Mouse (Mus musculus) gastrocnemius, postnatal 25 days (tissue): ENCODE data around the gene Ccl20. TPM values are rescaled to one million over a fixed set of nuclear protein-coding genes. Genes with fewer than 3 reads are reported as not detected.

Source experiments
- DNase-seq: peaks from one replicate; pipeline ENCODE4 v3.0.0; 2022
- total RNA-seq, 2 experiments: library from RNA; stranded (reverse); gene quantifications; 1 replicate in 1 of 2; 2 replicates in 1 of 2; pipeline ENCODE4 v1.2.3; 2021

The Ccl20 gene
- total RNA-seq, 2 experiments from 2014 or later, result not detected

DNA sequence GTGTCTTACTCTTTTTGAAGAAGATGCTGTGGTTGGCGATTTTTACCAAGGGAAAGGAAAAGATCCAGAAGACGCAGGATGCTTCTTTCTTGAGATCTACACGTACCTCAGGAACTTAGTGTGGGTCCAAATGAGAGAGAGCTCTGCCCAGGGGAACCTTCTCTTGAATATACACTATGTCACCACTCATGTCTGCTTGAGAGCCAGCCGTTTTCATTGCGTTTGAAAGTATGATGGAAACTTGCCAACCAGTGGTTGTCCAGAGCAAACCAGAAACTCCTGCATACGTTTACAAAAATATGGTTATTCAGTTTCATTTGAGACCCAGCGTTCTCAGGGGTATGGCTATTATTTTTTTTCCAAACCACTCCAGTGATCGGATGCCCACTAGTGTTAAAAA is 24.9 kb downstream of the Ccl20 start:
- no peak for DNase-seq

DNA sequence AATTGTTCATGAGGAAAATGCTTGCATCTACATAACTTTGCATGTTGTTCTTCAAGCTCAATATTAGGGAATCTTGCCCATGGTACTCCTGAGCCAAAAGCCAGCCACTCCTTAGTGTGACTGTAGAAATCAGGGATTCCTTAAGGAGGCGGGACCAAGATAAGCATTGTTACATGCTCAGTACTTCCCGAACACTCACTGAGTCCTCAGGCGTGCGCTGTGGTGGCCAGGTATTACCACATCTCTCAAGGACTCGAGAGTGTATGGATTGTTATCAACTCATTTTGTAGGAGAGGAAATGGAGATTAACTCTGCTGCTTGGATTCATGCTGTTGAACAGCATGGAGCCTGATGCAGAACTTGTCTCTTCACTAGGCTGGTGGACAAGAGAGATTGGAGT is 25.5 kb downstream of the Ccl20 start:
- no peak for DNase-seq

DNA sequence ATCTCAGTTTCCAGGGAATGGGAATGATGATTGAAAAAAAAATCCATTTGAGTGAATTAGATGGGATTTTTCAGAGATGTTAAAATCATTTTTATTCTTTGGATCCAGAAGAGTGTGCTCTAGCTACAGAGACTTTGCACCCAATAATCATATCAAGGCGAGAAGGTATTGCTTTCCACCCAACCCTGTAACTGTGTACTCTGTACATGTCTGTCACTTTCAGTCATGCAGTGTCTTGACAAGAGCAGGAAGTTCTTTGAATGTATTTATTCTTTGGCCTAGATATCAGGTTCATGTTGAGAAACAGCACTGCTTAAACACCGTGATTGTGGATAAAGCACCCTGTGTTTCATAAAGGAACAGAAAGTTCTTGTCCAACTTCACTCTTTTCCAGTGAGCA is 30.0 kb downstream of the Ccl20 start:
- DNase-seq, result no peak

DNA sequence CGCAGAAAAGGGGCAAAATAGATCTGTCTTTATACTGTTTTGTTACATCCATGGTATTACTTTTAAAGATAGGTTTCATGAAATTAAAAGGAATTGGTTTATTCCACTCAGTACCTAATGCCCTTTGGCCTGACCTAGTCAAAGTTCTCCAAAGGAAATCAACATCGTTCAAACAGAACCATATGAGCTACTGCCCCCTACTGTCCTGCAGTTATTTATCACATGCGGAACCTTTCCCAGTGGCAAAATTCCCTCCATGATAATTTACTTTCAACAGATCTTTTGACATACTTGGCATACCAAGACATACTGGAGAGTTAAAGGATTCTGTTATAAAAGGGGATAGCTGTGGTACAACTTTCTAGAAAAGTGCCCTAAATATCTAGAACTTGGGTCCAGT is 33.7 kb downstream of the Ccl20 start:
- DNase-seq, result no peak

DNA sequence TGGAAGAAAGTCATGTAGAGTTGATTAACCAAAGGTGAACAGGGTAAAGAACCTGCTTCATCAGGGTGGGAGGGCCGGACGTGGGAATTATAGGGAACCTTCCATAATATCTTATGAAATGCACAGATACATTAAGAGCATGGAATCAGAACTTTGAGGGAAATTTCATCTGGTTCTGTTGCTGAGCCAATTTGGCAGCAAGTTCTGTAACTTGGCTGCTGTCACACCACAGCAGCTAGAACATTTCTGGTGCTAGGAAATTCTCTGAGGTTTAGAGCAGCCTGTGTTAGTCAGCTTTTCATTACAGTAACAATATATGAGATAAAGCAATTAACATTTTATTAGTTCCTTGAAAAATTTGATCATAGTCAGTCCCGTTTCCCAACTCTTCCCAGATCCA is 36.4 kb downstream of the Ccl20 start:
- no peak for DNase-seq

DNA sequence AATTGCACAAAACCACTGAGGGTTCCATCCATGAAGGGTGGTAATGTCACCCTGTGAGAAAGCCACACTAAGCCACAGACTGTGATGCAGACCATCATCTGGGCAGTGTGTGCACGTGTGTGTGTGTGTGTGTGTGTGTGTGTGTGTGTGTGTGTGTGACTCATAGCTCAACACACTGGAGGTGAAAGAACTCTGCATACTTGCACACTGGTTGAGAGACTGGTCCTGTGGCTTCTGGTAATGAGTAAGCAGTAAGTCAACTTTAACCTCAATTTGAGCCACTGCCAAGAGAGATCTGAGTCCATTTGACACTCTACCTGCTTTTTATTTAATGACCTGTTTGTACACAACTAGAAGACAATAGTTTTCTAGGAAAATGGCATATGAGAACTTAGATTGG is 40.3 kb downstream of the Ccl20 start:
- no peak for DNase-seq

DNA sequence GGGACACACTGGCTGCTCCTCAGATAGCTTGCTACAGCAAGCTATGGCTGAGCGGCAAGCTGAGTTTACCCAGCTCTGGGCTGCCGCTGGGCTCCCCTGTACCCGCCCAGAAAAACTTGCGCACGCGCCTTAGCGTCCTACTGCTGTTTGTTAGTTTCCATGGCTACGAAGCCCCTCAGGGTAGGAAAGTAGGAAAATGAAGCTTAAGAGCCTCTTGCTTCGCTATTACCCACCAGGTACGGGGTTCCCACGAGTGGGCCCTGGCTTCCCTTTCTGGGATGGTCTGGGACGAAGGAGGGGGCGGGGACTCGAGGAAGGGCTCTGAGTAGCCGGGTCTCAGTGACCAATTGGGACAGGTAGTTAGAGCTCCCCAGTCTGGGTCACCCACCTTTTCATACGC is 43.0 kb downstream of the Ccl20 start, which contains the start of gene Daw1:
Gene Daw1 (plus strand): TSS at position 150 of the 400 bp plus-strand sequence.
- no peak for DNase-seq

DNA sequence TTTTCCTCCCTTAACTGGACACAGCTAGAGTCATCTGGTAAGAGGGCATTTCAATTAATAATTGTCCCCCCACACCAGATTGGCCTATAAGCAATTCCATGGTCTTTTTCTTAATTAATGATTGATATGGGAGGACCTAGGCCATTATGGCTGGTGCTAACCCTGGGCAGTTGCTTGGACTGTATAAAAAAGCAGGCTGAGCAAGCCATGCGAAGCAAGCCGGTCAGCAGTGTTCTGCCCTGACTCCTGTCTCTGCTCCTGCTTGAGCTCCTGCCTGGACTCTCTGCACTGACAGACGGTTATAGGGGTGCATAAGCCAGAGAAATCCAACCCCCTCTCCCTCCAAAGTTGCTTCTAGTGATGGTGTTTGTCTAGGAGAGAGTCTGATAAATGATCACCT is 45.1 kb downstream of the Ccl20 start:
- no peak for DNase-seq

DNA sequence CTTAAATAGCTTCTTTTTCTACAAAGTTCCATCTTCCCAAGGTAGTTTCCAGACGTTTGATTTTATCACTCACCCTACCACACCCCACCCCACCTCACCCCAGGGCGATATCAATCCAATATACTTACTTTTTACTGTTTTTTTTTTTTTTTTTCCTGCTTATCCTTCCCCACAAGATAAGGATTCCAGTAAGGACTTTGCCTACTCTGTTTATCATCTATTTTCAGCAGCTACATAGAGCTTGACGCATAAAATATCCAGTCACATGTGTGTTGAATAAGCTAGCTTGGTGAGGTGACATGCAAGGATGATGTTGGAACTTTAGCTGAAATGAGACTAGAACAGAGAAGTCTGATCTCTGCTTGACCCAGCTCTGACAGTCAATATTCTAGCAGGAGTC is 47.5 kb downstream of the Ccl20 start:
- no peak for DNase-seq

Other genes with a start within 250 kb of the Ccl20 start
- not detected for gene A030005L19Rik, start 203.4 kb upstream of the Ccl20 start, total RNA-seq
- gene A030014E15Rik, start 191.8 kb upstream of the Ccl20 start, total RNA-seq, result not detected
- not detected for gene Gm6217, start 185.4 kb upstream of the Ccl20 start, total RNA-seq
- not detected for gene A030003K21Rik, start 173.4 kb upstream of the Ccl20 start, total RNA-seq
- gene Gm7544, start 160.8 kb upstream of the Ccl20 start, total RNA-seq, result not detected
- not detected for gene Gm47955, start 156.5 kb upstream of the Ccl20 start, total RNA-seq
- gene Gm47959, start 116.2 kb upstream of the Ccl20 start, total RNA-seq, result not detected
- gene Slc19a3, start 78.3 kb upstream of the Ccl20 start, total RNA-seq, result not detected
- not detected for gene Krtap28-10, start 74.3 kb upstream of the Ccl20 start, total RNA-seq
- not detected for gene Gm47969, start 71.8 kb upstream of the Ccl20 start, total RNA-seq
- gene A030005K14Rik, start 57.4 kb upstream of the Ccl20 start, total RNA-seq, result not detected
- gene Krtap28-13, start 55.8 kb upstream of the Ccl20 start, total RNA-seq, result not detected
- not detected for gene Daw1, start 43.0 kb downstream of the Ccl20 start, total RNA-seq